Mouse (Mus musculus) forebrain, embryonic 13.5 days (tissue): ENCODE results near the gene Uts2. TPM values are rescaled to one million over a fixed set of nuclear protein-coding genes. Genes with fewer than 3 reads are reported as not detected.
A peak's percentile ranks its signal among the peaks of the same experiment; 100 is the strongest.

ENCODE experiments used
- ATAC-seq: fragments of 200-750 bp; cut with Nextera tagmentation; 2 replicates; pipeline ENCODE4 v1.8.0; 2017
- H3K27ac ChIP-seq: fragments of 300-500 bp; sonication (generic); 2 replicates; pipeline ENCODE4 v1.5.1; 2015; ENCODE audit warnings: inconsistent platforms, mild to moderate bottlenecking, moderate library complexity
- H3K27me3 ChIP-seq: fragments of 300-500 bp; sonication (generic); 2 replicates; pipeline ENCODE4 v1.6.1; 2015; ENCODE audit warnings: mild to moderate bottlenecking, inconsistent platforms
- H3K36me3 ChIP-seq: fragments of 300-500 bp; sonication (generic); 2 replicates; pipeline ENCODE4 v1.6.1; 2015; ENCODE audit warnings: mild to moderate bottlenecking, inconsistent platforms; ENCODE audit not compliant: poor library complexity, severe bottlenecking
- H3K4me1 ChIP-seq: fragments of 300-500 bp; sonication (generic); 2 replicates; pipeline ENCODE4 v1.6.1; 2015; ENCODE audit warnings: inconsistent platforms
- H3K4me2 ChIP-seq: fragments of 300-500 bp; sonication (generic); 2 replicates; pipeline ENCODE4 v1.6.1; 2015; ENCODE audit warnings: inconsistent platforms, mild to moderate bottlenecking, moderate library complexity
- H3K4me3 ChIP-seq: fragments of 300-500 bp; sonication (generic); 2 replicates; pipeline ENCODE4 v1.5.1; 2015; ENCODE audit warnings: mild to moderate bottlenecking, inconsistent platforms
- H3K9ac ChIP-seq: fragments of 300-500 bp; sonication (generic); 2 replicates; pipeline ENCODE4 v1.6.1; 2015; ENCODE audit warnings: mild to moderate bottlenecking, inconsistent platforms
- H3K9me3 ChIP-seq: fragments of 300-500 bp; sonication (generic); replicated peaks from 2 replicates; pipeline ENCODE4 v1.6.1; 2016; ENCODE audit warnings: inconsistent platforms
- WGBS: fragments of 180-500 bp; shearing (Covaris S2); methylation state at CpG from one replicate; pipeline ENCODE4 v1.1.7; 2015; 5-methylcytosine and 5-hydroxymethylcytosine counted together
- polyA plus RNA-seq: library from polyadenylated mRNA; unstranded; fragments of >200 nt; fragmentation: Nextera tagmentation; extraction: Ambion mirVana; gene quantifications from 2 replicates; pipeline ENCODE4 v1.2.1, GENCODE M21; 2015

Gene Uts2
- polyA plus RNA-seq: not detected in 2 replicates

DNA sequence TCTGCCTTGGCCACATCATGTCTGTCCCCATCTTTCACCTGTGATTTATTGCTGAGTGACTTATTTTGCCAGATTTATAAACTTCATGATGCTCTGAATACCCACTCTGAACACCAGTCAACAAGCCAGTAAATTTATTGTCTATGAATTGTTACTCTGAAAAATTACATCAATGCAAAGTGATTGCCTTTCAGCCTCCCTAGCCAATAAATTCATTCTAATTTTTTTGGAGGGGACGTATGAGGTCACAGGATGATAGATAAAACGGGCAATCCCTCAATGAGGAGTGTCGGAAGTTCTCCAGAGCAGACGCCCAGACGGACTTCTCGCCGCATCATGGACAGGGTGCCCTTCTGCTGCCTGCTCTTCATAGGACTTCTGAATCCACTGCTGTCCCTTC lies at the start of gene Uts2:
Uts2 (plus strand) TSS at position 301 of the 400 bp plus-strand sequence.
- Histone ChIP-seq H3K9me3 (no peaks in the 10 kb centered on the region), H3K4me3 (no peak within 1 kb of the TSS), H3K36me3 (no peaks in the 10 kb centered on the region), H3K4me1 (0 out of 2 replicates have a peak, but pooled peaks cover 3% of the 10 kb centered on the region), H3K4me2 (no peak within 1 kb of the TSS), H3K27ac (no peak within 1 kb of the TSS), H3K27me3 (no peaks in the 10 kb centered on the region), H3K9ac (no peak within 1 kb of the TSS)
- ATAC-seq: no peak
- 93% methylated on average over 7 of the region's 7 CpGs for WGBS

DNA sequence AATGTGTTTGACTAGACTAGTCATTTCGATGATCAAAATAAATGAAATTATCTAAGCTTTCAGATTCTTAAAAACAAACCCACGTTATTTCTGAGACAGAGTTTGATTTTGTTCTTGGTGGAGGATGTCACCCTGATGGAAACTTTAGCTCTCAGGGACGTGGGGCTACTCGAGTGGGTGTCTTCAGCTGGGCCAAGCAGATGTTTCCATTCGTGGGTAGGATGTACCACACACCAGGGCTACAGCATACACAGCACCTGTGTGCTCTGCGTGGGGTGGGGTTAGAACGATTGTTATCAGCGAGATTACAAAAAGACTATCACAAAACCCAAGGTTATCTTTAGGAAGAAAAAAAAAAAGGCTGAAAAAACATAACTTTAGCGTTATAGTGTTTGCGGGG lies 45.9 kb upstream of the Uts2 start:
- no peak overlapping the region for H3K4me2 ChIP-seq
- no peaks in the 10 kb centered on the region for H3K9me3 ChIP-seq
- H3K4me3 ChIP-seq: no peak overlapping the region
- no peak overlapping the region for H3K27ac ChIP-seq
- H3K4me1 ChIP-seq: no peaks in the 10 kb centered on the region
- no peaks in the 10 kb centered on the region for H3K36me3 ChIP-seq
- H3K27me3 ChIP-seq: no peaks in the 10 kb centered on the region
- H3K9ac ChIP-seq: no peak overlapping the region
- ATAC-seq: no peak
- WGBS: 89% methylated on average over 10 of the region's 10 CpGs

GRCm38 (mm10) chr4:150956369-150957105 lies 40.4 kb upstream of the Uts2 start:
- Histone ChIP-seq H3K27ac (peak overlapping the region; percentile 57), H3K27me3 (no peaks in the 10 kb centered on the region), H3K4me1 (peaks cover 10% of the 10 kb centered on the region), H3K36me3 (no peaks in the 10 kb centered on the region), H3K9me3 (no peaks in the 10 kb centered on the region), H3K4me3 (no peak overlapping the region), H3K9ac (no peak overlapping the region), H3K4me2 (0 out of 2 replicates have a peak overlapping the region, but pooled peaks have one; percentile 14)
- WGBS: 39% methylated on average over 13 of the region's 13 CpGs
- ATAC-seq: peak; percentile 33; the same call in 1 of the 2 replicates

DNA sequence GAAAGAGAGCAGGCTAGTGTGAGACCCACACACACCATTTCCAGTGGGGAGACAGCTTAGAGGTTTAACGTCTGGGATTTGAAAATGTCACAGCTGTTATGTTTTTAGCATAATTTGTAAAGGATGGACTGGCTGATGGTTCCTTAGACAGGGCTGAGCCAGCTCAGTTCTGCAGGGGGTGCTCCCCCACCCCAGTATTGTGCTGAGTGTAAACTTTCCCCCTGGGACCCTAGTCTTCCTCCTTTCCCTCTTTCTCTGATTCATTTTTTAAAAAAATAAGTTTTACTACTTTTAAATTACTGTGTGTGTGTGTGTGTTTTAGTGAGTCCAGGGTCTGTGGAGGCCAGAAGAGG lies 39.8 kb upstream of the Uts2 start:
- Histone ChIP-seq H3K4me3 (no peak overlapping the region), H3K4me2 (0 out of 2 replicates have a peak overlapping the region, but pooled peaks have one; percentile 14), H3K9me3 (no peaks in the 10 kb centered on the region), H3K36me3 (no peaks in the 10 kb centered on the region), H3K4me1 (peaks cover 10% of the 10 kb centered on the region), H3K27ac (peak overlapping the region; percentile 57; the same call in 1 of the 2 replicates), H3K9ac (no peak overlapping the region), H3K27me3 (no peaks in the 10 kb centered on the region)
- ATAC-seq: no peak
- whole genome bisulfite sequencing: 52% methylated on average over 1 of the region's 1 CpGs

DNA sequence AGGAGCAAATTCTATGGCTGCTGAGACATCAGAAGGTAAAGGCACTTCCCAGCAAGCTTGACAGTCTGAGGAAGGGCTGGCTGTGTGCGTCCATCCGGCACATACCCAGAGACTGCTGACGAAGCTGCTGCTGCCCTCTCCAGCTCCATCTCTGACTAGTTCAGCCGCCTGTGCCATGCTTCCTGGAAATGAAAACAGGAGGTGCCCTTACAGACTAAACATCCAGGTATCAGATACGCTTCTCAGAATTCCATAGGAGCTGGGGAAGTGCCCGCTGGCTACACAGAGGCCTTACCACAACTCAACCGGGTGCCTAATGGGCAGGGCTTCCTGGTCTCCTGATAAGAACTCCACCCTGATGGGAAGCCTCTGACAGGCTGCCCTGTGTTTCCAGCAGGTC lies 38.4 kb upstream of the Uts2 start:
- no peak overlapping the region for H3K4me3 ChIP-seq
- H3K27me3 ChIP-seq: no peaks in the 10 kb centered on the region
- no peak overlapping the region for H3K27ac ChIP-seq
- no peak overlapping the region for H3K4me2 ChIP-seq
- peaks cover 10% of the 10 kb centered on the region for H3K4me1 ChIP-seq
- H3K9ac ChIP-seq: no peak overlapping the region
- no peaks in the 10 kb centered on the region for H3K36me3 ChIP-seq
- no peak for ATAC-seq
- H3K9me3 ChIP-seq: no peaks in the 10 kb centered on the region
- 83% methylated on average over 7 of the region's 7 CpGs for WGBS

DNA sequence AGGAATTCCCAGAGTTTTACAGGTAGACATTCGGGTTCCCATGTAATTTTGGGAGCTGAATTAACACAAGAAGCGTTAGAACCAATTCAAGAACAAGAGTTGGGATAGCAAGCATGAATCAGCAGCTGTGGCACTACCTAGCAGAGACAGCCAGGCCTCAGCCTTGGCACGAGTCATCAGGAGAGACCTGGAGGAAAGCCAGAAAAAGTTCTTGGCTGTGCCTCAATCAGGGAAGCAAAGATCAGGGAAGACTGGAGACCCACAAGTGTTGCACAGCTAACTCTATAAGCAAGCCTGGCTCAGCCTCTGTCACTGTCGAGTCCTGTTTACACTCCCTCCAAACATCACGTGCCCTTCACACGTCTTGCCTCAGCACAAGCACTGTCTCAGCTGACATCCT lies 34.7 kb upstream of the Uts2 start:
- no peaks in the 10 kb centered on the region for H3K36me3 ChIP-seq
- ATAC-seq: no peak
- H3K4me3 ChIP-seq: no peak overlapping the region
- no peak overlapping the region for H3K27ac ChIP-seq
- no peaks in the 10 kb centered on the region for H3K9me3 ChIP-seq
- H3K4me1 ChIP-seq: peaks cover 5% of the 10 kb centered on the region; the same call in 1 of the 2 replicates
- no peak overlapping the region for H3K9ac ChIP-seq
- H3K27me3 ChIP-seq: no peaks in the 10 kb centered on the region
- H3K4me2 ChIP-seq: no peak overlapping the region
- WGBS: 72% methylated on average over 6 of the region's 6 CpGs

DNA sequence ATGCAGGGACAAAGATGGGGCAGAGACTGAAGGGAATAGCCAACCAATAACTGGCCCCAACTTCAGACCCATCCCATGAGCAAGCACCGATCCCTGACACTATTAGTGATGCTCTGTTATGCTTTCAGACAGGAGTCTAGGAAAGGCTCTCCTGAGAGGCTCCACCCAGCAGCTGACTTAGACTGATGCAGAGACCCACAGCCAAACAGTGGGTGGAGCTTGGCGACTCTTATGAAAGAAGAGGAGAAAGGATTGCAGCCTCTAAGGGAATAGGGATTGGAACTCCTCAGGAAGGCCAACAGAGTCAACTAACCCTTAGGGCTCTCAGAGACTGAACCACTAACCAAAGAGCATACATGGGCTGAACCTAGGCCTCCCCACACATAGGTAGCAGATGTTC lies 33.2 kb upstream of the Uts2 start:
- Histone ChIP-seq H3K36me3 (no peaks in the 10 kb centered on the region), H3K27ac (no peak overlapping the region), H3K27me3 (no peaks in the 10 kb centered on the region), H3K4me2 (no peak overlapping the region), H3K9ac (no peak overlapping the region), H3K4me1 (peaks cover 5% of the 10 kb centered on the region; the same call in 1 of the 2 replicates), H3K9me3 (no peaks in the 10 kb centered on the region), H3K4me3 (no peak overlapping the region)
- WGBS: 77% methylated on average over 2 of the region's 2 CpGs
- ATAC-seq: no peak

GRCm38 (mm10) chr4:150964635-150965554 lies 32.0 kb upstream of the Uts2 start:
- no peak overlapping the region for H3K4me3 ChIP-seq
- no peak overlapping the region for H3K9ac ChIP-seq
- ATAC-seq: no peak
- H3K4me1 ChIP-seq: peaks cover 5% of the 10 kb centered on the region; the same call in 1 of the 2 replicates
- H3K9me3 ChIP-seq: no peaks in the 10 kb centered on the region
- H3K27ac ChIP-seq: no peak overlapping the region
- no peaks in the 10 kb centered on the region for H3K27me3 ChIP-seq
- WGBS: 20% methylated on average over 25 of the region's 25 CpGs
- H3K4me2 ChIP-seq: peak overlapping the region; percentile 30
- no peaks in the 10 kb centered on the region for H3K36me3 ChIP-seq

DNA sequence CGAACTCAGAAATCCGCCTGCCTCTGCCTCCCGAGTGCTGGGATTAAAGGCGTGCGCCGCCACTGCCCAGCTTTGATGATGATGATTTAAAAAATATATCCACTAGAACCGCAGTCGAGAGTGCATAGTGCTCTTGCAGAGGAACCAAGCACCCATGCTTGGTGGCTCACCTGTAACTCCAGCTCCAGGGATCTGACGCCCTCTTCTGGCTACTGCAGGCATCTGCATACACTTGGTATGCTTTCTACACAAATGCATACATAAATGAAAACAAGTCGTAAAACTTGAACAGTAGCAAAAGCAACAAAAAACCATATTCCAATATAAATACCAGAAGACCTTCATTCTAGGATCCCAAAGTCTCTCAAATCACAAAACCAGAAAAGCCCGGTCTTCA lies 31.3 kb upstream of the Uts2 start:
- WGBS: 72% methylated on average over 11 of the region's 11 CpGs
- no peak for ATAC-seq

DNA sequence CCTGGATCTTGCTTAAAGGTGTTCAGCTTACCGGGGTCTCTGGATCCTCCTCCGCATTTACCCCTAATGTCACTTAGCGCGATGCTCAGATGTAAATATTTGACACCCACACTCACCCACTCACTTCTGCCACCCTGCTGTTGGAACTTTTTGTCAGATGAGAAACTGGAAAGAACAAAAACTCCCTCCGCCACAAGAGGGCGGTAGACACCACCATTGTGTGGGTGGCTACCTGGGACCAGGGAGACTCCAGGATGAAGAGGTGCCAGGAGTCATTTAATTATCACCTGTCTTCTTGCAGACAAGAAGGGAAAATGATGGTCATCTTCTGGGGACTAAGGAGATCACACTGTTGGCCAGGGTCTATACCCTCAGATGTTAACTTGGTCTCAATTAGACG lies 30.3 kb upstream of the Uts2 start:
- H3K27ac ChIP-seq: no peak overlapping the region
- H3K9ac ChIP-seq: no peak overlapping the region
- no peaks in the 10 kb centered on the region for H3K36me3 ChIP-seq
- H3K27me3 ChIP-seq: no peaks in the 10 kb centered on the region
- no peak overlapping the region for H3K4me3 ChIP-seq
- peaks cover 5% of the 10 kb centered on the region; the same call in 1 of the 2 replicates for H3K4me1 ChIP-seq
- H3K9me3 ChIP-seq: no peaks in the 10 kb centered on the region
- no peak overlapping the region for H3K4me2 ChIP-seq
- ATAC-seq: no peak
- 20% methylated on average over 7 of the region's 7 CpGs for WGBS

More for the DNA sequence above, 31.3 kb upstream of the Uts2 start:
- no peaks in the 10 kb centered on the region for H3K9me3 ChIP-seq
- H3K4me3 ChIP-seq: no peak overlapping the region
- H3K27me3 ChIP-seq: no peaks in the 10 kb centered on the region
- H3K9ac ChIP-seq: no peak overlapping the region
- H3K36me3 ChIP-seq: no peaks in the 10 kb centered on the region
- H3K27ac ChIP-seq: no peak overlapping the region
- H3K4me1 ChIP-seq: peaks cover 5% of the 10 kb centered on the region; the same call in 1 of the 2 replicates
- no peak overlapping the region for H3K4me2 ChIP-seq

DNA sequence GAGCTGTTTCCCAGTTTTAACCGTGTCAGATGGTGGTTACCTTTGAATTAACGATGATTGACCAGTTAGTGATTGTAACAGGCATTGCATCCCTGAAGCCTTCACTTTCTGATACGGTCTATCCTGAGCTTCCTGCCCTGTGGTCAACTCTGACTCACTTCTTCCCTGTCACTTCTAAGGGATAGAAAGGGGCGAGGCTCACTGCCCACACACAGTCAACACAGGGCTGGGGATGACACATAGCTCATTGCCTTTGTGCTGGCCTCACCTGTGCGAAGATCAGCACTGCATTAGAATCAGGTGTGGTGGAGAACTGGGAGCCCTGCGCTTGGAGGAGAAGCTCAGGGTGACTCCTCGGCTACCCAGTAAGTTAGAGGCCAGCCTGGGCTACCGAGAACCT lies 27.9 kb upstream of the Uts2 start:
- no peak for ATAC-seq
- H3K9me3 ChIP-seq: no peaks in the 10 kb centered on the region
- no peak overlapping the region for H3K27ac ChIP-seq
- H3K4me3 ChIP-seq: no peak overlapping the region
- no peaks in the 10 kb centered on the region for H3K27me3 ChIP-seq
- peaks cover 5% of the 10 kb centered on the region; the same call in 1 of the 2 replicates for H3K4me1 ChIP-seq
- no peak overlapping the region for H3K9ac ChIP-seq
- H3K36me3 ChIP-seq: no peaks in the 10 kb centered on the region
- no peak overlapping the region for H3K4me2 ChIP-seq
- 89% methylated on average over 8 of the region's 8 CpGs for WGBS

DNA sequence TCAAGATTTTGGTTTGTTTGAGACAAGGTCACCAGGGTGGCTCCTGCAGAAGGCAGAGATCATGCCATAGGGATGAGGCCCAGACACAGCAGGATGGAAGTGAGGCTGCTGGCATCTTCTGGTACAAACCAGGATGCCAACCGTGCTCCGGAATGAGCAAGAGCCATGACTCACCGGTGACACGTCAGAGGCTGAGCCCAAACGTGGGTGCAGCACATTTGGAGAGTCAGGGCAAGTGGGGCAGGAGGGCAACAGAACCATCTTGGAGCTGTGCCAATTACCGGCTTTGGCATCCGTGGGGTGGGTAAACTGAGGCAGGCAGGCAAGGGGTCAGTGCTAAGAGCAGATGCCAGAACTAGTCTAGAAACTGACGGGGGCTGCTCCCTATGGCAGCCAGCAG lies 23.6 kb upstream of the Uts2 start:
- no peaks in the 10 kb centered on the region for H3K27me3 ChIP-seq
- H3K27ac ChIP-seq: no peak overlapping the region
- H3K4me3 ChIP-seq: no peak overlapping the region
- no peak overlapping the region for H3K9ac ChIP-seq
- no peak overlapping the region for H3K4me2 ChIP-seq
- ATAC-seq: no peak
- no peaks in the 10 kb centered on the region for H3K9me3 ChIP-seq
- H3K4me1 ChIP-seq: no peaks in the 10 kb centered on the region
- 82% methylated on average over 8 of the region's 8 CpGs for WGBS
- no peaks in the 10 kb centered on the region for H3K36me3 ChIP-seq
